Mouse (Mus musculus) CD8-positive naive resting alpha-beta T cell, adult 57 days (primary cell): ENCODE results near the gene Nkx6-2. TPM values are rescaled to one million over a fixed set of nuclear protein-coding genes. Genes with fewer than 3 reads are reported as not detected.

Source experiments
- total RNA-seq: library from RNA; stranded (reverse); gene quantifications from one replicate; pipeline ENCODE4 v1.2.4, GENCODE M21; 2023

Nkx6-2 gene
- total RNA-seq, result not detected

DNA sequence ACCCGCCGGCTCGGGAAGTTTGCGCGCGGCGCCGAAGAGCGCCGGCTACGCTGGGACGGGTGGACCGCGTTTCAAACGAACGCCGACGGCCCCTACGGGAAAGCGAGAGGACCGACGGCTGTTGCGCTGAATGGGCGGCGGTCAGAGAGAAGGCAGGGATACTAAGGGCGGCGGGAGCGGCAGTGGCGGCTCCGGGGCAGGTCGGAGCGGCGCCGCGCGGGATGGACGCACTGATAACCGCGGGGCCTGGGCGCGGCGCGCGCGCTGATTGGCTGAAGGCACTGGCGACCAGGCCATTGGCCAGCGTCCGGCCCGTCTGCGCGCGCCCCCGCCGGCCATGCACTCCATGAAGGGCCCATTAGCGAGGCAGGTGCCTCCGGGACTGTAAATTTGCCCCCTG is at the start of gene Nkx6-2:
Nkx6-2 (minus strand) TSS at position 203 of the 400 bp plus-strand sequence.

Other genes with a start within 250 kb of the Nkx6-2 start
- gene Inpp5a, start 193.7 kb downstream of the Nkx6-2 start, total RNA-seq, result 20.3 TPM
- gene Cfap46, start 101.0 kb upstream of the Nkx6-2 start, total RNA-seq, result not detected